Mouse (Mus musculus) testis, postnatal 10 days (tissue): Measurements from ENCODE around the gene Zbtb43.

ENCODE experiments used
- DNase-seq: peaks from one replicate; pipeline ENCODE4 v3.0.0; 2021; ENCODE audit warnings: low spot score

Zbtb43 gene

GRCm38 (mm10) chr2:33468466-33469097 is at the start of gene Zbtb43:
Gene Zbtb43 (minus strand): TSS chr2:33468559.
- peak; percentile 96 for DNase-seq

GRCm38 (mm10) chr2:33515856-33516255 is 47.5 kb upstream of the Zbtb43 start:
- DNase-seq, result no peak

GRCm38 (mm10) chr2:33515431-33515830 is 47.1 kb upstream of the Zbtb43 start:
- DNase-seq, result no peak

GRCm38 (mm10) chr2:33510791-33511190 is 42.4 kb upstream of the Zbtb43 start:
- DNase-seq, result no peak

- no peak for DNase-seq
Measured at GRCm38 (mm10) chr2:33502602-33503001, 34.2 kb upstream of the Zbtb43 start.

GRCm38 (mm10) chr2:33498280-33498679 is 29.9 kb upstream of the Zbtb43 start:
- DNase-seq, result no peak

GRCm38 (mm10) chr2:33495654-33496053 is 27.3 kb upstream of the Zbtb43 start:
- no peak for DNase-seq

GRCm38 (mm10) chr2:33492041-33492440 is 23.7 kb upstream of the Zbtb43 start:
- no peak for DNase-seq

- DNase-seq, result peak; percentile 68
Measured at GRCm38 (mm10) chr2:33489565-33489964, 21.2 kb upstream of the Zbtb43 start.

GRCm38 (mm10) chr2:33487332-33487731 is 19.0 kb upstream of the Zbtb43 start:
- DNase-seq, result peak; percentile 45

GRCm38 (mm10) chr2:33486866-33487265 is 18.5 kb upstream of the Zbtb43 start:
- DNase-seq, result peak; percentile 90

- no peak for DNase-seq
Measured at GRCm38 (mm10) chr2:33477961-33478755, 9.8 kb upstream of the Zbtb43 start.

- no peak for DNase-seq
Measured at GRCm38 (mm10) chr2:33475961-33476360, 7.6 kb upstream of the Zbtb43 start.

GRCm38 (mm10) chr2:33467546-33468465 is 553 bp downstream of the Zbtb43 start:
- no peak for DNase-seq

GRCm38 (mm10) chr2:33465966-33466365 is 2.4 kb downstream of the Zbtb43 start:
- DNase-seq, result no peak

- DNase-seq, result no peak
Measured at GRCm38 (mm10) chr2:33465215-33465614, 3.1 kb downstream of the Zbtb43 start.

- DNase-seq, result no peak
Measured at GRCm38 (mm10) chr2:33462066-33462465, 6.3 kb downstream of the Zbtb43 start.

- DNase-seq, result no peak
Measured at GRCm38 (mm10) chr2:33461066-33461465, 7.3 kb downstream of the Zbtb43 start.

GRCm38 (mm10) chr2:33459660-33460059 is 8.7 kb downstream of the Zbtb43 start:
- DNase-seq, result no peak

- DNase-seq, result no peak
Measured at GRCm38 (mm10) chr2:33456696-33457095, 11.7 kb downstream of the Zbtb43 start.

- DNase-seq, result no peak
Measured at GRCm38 (mm10) chr2:33456242-33456641, 12.1 kb downstream of the Zbtb43 start.

GRCm38 (mm10) chr2:33455350-33455749 is 13.0 kb downstream of the Zbtb43 start:
- no peak for DNase-seq
